Mouse (Mus musculus): ENCODE results near the gene Rnf34. TPM values are rescaled to one million over a fixed set of nuclear protein-coding genes. Genes with fewer than 3 reads are reported as not detected.
A peak's percentile ranks its signal among the peaks of the same experiment; 100 is the strongest.

Rnf34 gene
- total RNA-seq (2022): 10 to 100 TPM; 18.5 to 34.4 (median 27.0) TPM

- DNase-seq: peak; percentile 97
Observed at GRCm38 (mm10) chr5:122849521-122850318, at the start of gene Rnf34. Gene Rnf34, plus strand, starts transcription at chr5:122850048.

DNA sequence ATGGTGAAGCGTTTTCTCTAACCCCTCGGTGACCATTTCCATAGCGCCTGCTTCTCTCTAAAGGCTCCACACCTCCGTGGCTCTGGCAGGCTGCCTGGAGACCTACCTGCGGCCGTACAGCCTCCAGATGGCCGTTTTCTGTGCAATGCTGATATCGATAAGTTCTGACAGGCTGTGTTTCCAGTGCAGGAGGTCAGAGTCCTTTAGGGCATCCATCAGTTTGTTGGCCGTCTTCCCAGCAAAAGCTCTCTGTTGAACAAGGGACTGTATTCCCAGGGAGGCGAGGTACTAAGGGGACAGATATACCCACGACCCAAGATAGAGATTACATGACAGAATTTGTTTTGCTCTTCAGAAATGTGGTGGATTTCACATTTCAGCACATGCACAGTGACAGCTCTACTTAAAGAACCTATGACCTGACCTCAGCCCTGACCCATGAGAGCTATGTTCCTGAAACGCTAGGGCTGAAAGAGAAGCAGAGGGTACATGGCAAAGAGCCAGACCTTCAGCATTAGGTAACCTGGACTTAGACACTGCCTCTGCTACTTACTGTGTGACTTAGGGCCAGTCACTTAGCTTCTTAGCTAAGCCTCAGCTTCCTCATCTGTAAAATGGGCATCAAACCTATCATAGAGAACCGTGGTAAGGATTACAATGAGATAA lies 49.4 kb upstream of the Rnf34 start:
- DNase-seq: no peak

DNA sequence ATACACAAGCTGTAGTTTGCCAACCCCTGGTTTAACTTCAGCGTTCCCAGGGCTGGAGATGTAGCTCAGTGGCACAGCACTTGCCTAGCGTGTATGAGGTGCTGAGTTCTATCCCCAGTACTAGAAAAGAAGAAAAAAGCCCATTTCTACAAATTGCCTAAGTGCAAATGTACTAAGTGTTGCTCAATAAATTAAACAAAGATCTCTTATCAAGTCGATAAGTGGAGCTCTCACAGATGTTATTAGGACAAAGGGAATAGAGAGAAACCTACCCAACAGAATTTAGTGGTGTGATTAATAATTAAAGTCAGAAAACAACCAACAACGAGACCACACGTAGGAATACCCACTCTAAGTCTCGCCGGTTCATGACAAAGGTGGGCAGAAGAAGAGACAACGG lies 48.2 kb upstream of the Rnf34 start:
- no peak for DNase-seq

DNA sequence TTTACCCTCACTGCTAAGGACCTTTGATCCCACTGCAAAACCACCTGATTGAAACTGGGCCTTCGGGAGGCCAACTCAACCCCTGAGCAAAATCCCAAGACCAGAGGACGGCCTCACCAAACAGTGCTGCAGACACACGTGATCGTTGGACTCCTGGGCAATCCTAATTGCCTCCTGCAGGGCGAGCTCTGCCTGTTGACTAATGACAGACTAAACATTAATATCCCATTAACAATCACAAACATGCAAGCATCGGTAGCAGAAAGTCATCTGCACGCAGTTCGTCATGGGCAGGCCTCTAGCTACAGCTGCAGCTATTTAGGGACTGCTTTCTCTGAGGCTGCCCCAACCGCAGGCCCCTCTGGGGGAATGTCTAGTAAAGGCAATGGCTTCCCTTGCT lies 47.1 kb upstream of the Rnf34 start:
- DNase-seq: no peak

DNA sequence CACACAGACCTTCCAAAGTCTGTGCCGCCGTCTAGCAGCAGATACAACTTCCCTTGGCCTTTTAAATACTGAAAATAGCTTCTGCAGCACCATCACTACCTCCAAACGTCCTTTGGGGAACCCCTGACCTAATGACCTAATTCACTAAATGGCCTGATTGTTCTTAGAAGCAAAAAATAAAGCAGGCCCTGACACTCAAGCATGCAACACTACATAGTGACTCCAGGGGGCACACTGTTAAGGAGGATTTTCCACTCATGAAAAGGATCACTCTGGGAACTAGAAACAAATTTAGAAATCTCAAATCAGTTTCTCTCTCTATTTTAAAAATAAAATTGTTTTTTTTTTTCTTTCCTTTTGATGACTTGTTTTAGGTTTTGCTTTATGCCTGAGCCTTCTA lies 44.3 kb upstream of the Rnf34 start:
- DNase-seq: no peak

DNA sequence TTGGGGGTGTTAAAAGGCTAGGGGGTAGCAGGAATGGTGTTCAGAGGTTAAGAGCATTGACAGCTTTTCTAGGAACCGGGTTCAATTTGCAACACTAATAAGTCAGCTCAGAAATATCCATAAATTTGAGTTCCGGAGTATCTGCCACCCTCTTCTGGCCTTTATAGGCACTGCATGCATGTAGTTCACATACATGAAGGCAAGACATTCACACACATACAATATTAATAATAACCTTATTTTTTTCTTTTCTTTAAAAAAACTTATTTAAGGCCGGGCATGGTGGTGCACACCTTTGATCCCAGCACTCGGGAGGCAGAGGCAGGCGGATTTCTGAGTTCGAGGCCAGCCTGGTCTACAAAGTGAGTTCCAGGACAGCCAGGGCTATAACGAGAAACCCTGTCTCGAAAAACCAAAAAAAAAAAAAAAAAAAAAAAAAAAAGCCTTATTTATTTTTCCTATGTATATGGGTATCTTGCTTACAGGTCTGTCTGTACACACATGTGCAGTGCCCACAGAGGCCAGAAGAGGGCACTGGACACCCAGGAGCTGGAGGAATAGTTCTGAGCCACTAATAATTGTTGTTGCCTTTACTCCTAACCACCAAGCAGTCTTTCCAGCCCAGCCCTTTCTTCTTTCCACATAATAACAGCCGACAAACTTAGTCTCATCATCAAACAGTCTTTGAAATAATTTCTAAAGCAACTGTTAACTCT lies 38.3 kb upstream of the Rnf34 start:
- DNase-seq: no peak

DNA sequence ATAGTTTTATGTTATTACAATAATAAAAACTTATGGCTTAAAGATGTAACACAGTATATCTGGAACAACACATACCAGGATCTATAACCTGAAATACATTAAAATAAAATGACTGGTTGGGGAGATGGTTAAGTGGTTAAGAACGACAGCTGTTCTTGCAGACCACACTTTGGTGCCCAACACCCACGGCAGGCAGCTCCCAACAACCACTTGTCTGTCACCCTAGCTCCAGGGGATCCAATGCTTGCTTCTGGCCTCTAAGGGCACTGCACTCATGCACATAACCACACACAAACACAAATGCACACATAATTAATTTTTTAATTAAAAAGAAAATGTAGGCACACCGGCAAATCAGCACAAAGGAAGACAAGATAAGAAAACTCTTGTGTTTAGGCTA lies 37.1 kb upstream of the Rnf34 start:
- DNase-seq: no peak

DNA sequence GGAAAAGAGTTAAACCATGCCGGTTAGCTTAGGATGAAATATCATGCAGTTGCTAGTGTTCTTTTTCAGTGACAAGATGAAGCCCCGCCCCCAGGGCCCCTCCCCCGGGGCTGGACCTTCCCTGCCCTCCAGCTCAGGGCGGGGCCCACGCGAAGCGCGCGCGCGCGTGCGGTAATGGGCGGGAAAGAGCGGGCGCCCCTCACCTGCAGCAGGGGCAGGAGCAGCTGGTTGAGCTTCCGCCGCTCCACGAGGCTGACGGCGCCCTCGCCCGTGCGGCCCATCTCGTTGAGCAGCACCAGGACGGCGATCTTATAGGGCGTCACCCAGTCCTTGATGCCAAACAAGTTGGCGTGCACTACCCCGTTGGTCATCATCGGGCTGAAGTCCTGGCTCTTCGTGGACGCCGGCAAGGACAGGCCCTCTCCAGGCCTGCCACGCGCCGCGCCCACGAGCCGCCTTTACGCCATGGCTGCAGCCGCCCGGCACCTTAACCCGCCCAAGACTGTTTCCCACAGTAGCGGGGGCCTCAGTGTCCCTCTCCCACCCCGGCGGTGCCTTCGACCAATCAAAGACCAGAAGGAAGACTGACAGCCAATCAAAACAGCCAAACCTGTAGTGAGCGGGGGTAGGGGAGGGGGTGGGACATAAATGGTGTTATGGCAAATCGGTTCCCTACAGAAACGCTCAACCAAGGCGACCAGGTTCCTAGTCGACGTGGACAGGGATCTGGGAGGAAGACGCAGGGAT lies 28.9 kb upstream of the Rnf34 start, which contains the start of gene Anapc5:
TSS of gene Anapc5 (minus strand) at position 563 of the 747 bp plus-strand sequence.
- peak; percentile 90 for DNase-seq

DNA sequence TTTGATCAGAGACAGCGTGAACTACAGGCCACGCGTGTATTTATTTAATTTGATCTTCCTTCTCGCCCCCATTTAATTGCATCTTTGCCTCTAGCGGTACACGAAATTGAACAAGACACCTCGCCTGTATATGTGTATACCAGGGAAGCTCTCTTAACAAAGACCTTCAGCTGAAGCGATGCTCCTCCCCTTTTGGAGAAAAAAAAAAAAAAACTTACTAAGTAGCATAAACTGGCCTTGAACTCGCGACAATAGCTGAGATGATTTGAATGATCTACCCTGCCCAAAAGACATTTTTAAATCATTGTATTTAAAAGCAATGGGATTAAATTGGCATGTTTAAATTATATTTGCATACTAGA lies 28.3 kb upstream of the Rnf34 start:
- no peak for DNase-seq

DNA sequence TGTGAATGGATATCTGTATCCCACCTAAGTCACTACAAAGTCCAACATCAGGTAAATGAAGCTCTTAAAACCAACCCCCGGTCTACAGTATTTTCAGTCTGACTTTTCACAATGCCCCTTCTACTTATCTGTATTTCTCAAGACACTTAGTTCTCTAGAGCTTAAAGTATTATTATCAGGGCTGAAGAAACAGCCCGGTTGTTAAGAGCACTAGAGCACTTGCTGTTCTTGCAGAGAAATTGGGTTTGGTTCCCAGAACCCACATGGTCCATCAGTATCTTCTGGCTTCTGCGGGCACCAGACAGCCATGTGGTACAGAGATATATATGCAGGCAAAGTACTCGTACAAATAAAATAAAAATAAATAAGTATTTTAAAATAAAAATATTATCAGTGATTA lies 27.4 kb upstream of the Rnf34 start:
- no peak for DNase-seq

GRCm38 (mm10) chr5:122823976-122824375 lies 25.9 kb upstream of the Rnf34 start:
- DNase-seq: no peak

GRCm38 (mm10) chr5:122824450-122824849 lies 25.4 kb upstream of the Rnf34 start:
- no peak for DNase-seq

- no peak for DNase-seq
Observed at GRCm38 (mm10) chr5:122825099-122825498, 24.7 kb upstream of the Rnf34 start.

GRCm38 (mm10) chr5:122832536-122832935 lies 17.3 kb upstream of the Rnf34 start:
- DNase-seq: no peak

DNA sequence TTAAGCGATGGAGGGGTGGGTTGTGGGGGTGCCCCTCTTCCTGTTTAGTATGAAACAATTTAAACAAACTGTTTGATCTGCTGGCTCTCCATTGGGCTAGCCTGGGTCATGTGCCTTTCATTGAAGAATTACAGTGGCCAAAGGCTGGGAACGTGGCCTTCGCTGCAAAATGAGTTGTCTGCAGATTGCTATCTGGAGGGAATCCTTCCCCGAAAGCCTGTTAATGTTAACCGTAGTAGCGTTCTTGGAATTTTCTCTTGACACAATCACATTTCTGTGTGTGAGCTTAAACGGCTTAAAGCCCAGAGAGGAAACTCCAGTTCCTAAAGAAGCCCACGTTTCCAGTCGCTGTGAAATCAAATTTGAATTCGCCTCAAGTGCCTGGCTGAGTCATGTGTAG lies 16.9 kb upstream of the Rnf34 start:
- no peak for DNase-seq

- DNase-seq: no peak
Observed at GRCm38 (mm10) chr5:122841126-122841525, 8.7 kb upstream of the Rnf34 start.

DNA sequence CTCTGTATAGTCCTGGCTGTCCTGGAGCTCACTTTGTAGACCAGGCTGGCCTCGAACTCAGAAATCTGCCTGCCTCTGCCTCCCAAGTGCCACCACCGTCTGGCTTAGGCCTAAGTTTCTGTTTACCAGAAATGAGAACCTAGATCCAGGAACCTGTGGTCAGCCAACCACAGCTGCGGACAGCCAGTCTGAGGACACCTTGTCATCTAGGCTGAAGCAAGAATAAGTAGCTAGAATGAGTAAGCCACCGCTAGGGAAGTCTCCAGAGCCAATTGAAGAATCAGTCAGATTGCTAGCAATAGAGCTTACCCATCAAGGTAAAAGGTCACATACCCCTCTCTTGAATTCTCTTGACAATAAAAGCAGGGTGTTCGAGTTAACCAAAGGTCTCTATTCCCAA lies 6.0 kb upstream of the Rnf34 start:
- DNase-seq: no peak

DNA sequence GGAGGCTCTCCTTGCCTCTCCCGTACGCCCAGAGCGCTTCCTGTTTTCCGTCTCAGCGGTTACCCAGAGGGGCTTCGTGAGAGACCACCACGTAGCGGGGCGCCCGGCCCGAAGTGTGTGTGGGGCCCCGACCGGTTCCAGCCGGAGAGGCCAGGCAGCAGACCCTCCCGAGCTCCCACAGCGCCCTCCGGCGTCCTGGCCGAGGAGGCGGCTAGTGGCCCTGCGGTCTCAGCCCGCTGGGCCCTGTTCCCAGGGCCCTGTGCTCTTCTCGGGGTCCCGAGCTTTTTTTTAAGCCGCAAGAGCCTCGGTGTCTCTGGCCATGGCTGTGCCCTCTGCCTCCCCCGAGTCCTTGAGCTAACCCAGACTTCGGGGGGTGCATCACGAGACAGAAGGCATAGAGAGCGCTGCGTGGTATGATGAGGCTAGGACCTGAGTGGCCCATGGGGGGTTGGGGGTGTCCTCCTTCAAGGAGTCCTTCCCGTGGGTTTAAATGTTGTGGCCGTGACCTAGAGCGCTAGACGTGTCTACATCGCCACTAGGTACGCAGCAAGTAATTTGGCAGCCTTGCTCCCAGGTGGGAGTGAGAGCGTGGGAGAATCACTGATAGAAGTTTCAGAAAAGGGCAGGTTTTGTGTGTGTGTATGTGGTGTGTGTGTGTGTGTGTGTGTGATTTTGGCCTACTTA lies 613 bp downstream of the Rnf34 start:
- peak; percentile 31 for DNase-seq

DNA sequence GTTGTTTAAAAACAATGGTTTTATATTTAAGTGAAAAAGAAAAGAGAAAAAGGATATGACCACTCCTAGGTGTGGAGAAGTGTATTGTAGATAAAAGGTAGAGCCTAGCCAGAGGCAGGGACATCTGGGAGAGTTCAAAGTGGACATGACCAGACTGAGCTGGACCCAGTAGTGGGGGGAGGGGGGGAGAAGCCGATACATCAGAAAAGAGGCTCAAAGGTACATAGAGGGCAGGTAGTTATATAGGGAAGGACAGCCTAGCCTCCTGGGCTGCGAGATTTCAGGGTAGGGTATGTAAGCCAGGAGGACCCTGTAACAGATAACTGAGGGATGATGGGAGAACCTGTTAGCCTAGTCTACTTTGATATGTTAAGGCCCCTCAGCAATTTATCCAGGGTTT lies 2.8 kb downstream of the Rnf34 start:
- no peak for DNase-seq

DNA sequence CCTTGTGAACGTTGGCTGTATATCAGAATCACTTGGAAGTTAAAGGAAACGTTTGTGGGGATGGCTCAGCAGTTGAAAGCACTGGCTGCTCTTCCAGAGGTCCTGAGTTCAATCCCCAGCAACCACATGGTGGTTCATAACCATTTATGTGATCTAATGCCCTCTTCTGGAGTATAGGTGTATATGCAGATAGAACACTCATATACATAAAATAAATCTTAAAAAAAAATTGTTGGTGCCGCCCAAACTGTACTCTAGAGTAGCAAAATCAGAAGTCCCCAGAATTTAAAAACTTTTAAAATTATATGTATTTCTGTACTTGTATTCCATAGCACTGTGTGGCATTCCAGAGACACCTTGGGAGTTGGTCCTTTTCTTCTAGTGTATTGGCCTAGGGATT lies 6.0 kb downstream of the Rnf34 start:
- DNase-seq: no peak

- DNase-seq: no peak
Observed at GRCm38 (mm10) chr5:122863053-122863452, 13.2 kb downstream of the Rnf34 start.

DNA sequence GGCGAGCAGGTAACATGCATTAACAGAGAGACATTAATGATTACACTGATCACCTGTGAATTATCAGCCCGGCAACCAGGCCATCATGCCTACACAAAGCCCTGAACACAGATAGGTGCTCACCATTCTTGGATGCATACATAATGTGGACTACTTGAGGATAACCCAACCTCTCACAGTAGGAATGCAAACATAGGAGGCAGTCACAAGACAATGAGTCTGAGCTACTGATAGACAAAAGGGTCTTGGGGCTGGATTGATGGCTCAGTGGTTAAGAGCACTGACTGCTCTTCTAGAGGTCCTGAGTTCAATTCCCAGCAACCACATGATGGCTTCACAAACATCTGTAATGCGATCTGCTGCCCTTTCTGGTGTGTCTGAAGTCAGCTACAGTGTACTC lies 22.8 kb downstream of the Rnf34 start:
- no peak for DNase-seq

All from adrenal gland, adult 8-10 months (tissue).